Mouse (Mus musculus) limb, embryonic 11.5 days (tissue): ENCODE results near the gene Col19a1. TPM values are rescaled to one million over a fixed set of nuclear protein-coding genes. Genes with fewer than 3 reads are reported as not detected.

Experiments
- ATAC-seq: fragments of 200-750 bp; cut with Nextera tagmentation; 2 replicates; pipeline ENCODE4 v1.8.0; 2017; ENCODE audit warnings: low read depth; ENCODE audit not compliant: insufficient number of reproducible peaks, low FRiP score, low TSS enrichment
- DNase-seq: peaks from one replicate; pipeline ENCODE4 v3.0.0-alpha.2; 2015; ENCODE audit warnings: low spot score
- H3K27ac ChIP-seq: fragments of 300-500 bp; sonication (generic); replicated peaks from 2 replicates; pipeline ENCODE4 v1.5.1; 2014; ENCODE audit warnings: low read depth, mild to moderate bottlenecking, low read length
- H3K27me3 ChIP-seq: fragments of 300-500 bp; sonication (generic); 2 replicates; pipeline ENCODE4 v1.6.1; 2014; ENCODE audit warnings: mild to moderate bottlenecking, low read length, mixed read lengths; ENCODE audit not compliant: control insufficient read depth, insufficient read depth
- H3K36me3 ChIP-seq: fragments of 300-500 bp; sonication (generic); 2 replicates; pipeline ENCODE4 v1.6.1; 2014; ENCODE audit warnings: mild to moderate bottlenecking, low read length, moderate library complexity, mixed read lengths; ENCODE audit not compliant: control insufficient read depth, insufficient read depth
- H3K4me1 ChIP-seq: fragments of 300-500 bp; sonication (generic); 2 replicates; pipeline ENCODE4 v1.6.1; 2014; ENCODE audit warnings: low read length, mixed read lengths; ENCODE audit not compliant: control insufficient read depth, insufficient read depth
- H3K4me2 ChIP-seq: fragments of 300-500 bp; sonication (generic); 2 replicates; pipeline ENCODE4 v1.6.1; 2014; ENCODE audit warnings: low read depth, mild to moderate bottlenecking, moderate library complexity; ENCODE audit not compliant: severe bottlenecking
- H3K4me3 ChIP-seq: fragments of 300-500 bp; sonication (generic); 2 replicates; pipeline ENCODE4 v1.5.1; 2014; ENCODE audit warnings: low read depth, low read length
- H3K9ac ChIP-seq: fragments of 300-500 bp; sonication (generic); 2 replicates; pipeline ENCODE4 v1.6.1; 2014; ENCODE audit warnings: mild to moderate bottlenecking, low read length
- H3K9me3 ChIP-seq: fragments of 300-500 bp; sonication (generic); 2 replicates; pipeline ENCODE4 v1.6.1; 2016; ENCODE audit warnings: low read length; ENCODE audit not compliant: control insufficient read depth
- WGBS: fragments of 180-500 bp; shearing (Covaris S2); extraction: QIAGEN DNeasy Blood & Tissue Kit; methylation state at CpG from one replicate; pipeline ENCODE4 v1.1.7; 2014; 5-methylcytosine and 5-hydroxymethylcytosine counted together
- polyA plus RNA-seq: library from polyadenylated mRNA; unstranded; fragments of >200 nt; fragmentation: Nextera tagmentation; extraction: Ambion mirVana; gene quantifications from 2 replicates; pipeline ENCODE4 v1.2.1, GENCODE M21; 2014

The Col19a1 gene
- polyA plus RNA-seq, 1 experiment from 2014 or later, result 0.87 TPM

DNA sequence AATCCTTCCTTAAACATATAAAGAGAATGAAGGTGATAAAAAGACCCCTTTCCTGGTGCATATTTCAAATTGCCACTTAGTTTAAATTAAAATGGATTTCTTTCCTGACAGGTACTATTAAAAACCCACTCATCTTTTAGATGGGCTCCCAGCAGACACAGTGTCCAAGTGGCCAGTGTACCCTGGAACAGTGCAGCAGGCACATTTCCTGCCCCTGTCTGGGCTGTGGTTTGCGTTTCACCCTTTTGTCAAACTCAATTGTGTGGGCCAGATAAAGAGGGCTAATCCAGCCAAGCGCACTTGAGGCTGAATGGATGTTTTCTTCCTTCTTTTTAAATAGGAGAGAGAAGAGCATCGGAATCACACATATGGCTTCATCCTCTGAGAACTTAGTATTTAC lies 320.2 kb downstream of the Col19a1 start:
- H3K27ac ChIP-seq, result no peak overlapping the region
- DNase-seq, result no peak
- no peak overlapping the region for H3K9ac ChIP-seq
- 65% methylated on average over 3 of the region's 3 CpGs for WGBS
- H3K9me3 ChIP-seq, result no peaks in the 10 kb centered on the region
- no peaks in the 10 kb centered on the region for H3K36me3 ChIP-seq
- ATAC-seq, result no peak
- H3K4me3 ChIP-seq, result no peak overlapping the region
- no peak overlapping the region for H3K4me2 ChIP-seq
- H3K27me3 ChIP-seq, result no peaks in the 10 kb centered on the region
- H3K4me1 ChIP-seq, result no peaks in the 10 kb centered on the region

DNA sequence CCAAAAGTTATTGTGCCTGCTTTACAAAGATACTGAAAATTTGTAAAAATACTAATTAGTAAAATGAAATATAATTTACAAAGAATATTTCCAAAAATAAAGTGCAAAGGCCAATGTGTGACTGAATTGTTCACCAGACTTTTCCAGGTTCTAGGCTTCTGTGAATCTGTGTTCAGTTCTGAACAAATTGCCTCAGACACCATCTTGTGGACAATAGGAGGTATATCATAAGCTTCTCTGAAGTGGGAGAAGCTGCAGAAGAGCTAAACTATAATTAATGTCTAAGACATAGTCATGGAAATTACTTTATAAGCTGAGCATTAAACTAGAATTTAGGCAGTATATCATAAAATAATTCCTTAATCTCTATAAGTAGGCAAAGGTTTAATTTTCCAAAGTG lies 326.1 kb downstream of the Col19a1 start:
- H3K36me3 ChIP-seq, result no peaks in the 10 kb centered on the region
- no peaks in the 10 kb centered on the region for H3K9me3 ChIP-seq
- H3K27me3 ChIP-seq, result no peaks in the 10 kb centered on the region
- ATAC-seq (no peak), DNase-seq (no peak)
- peaks cover 4% of the 10 kb centered on the region; the same call in 1 of the 2 replicates for H3K4me1 ChIP-seq
- no peak overlapping the region for H3K9ac ChIP-seq
- no peak overlapping the region for H3K4me3 ChIP-seq
- no peak overlapping the region for H3K4me2 ChIP-seq
- no peak overlapping the region for H3K27ac ChIP-seq

DNA sequence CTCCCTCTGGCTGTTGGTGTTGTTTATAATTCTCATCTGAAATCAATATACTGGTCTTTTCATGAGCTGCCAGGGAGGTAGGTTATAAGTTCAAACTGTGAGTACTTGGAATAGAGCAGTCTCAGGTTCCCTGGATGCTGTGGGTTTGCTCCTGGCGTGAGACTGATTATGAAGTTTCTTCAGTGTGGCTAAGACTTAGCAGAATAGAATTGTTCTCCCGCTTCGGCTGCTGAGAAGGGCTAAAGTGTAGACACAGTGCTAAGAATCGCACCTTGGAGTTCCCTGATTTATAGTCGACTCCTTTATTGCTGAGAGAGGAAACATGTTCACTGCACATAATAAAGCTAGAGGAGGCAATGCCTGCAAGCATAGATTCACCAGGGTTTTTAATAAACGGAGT lies 327.9 kb downstream of the Col19a1 start:
- ATAC-seq (no peak), DNase-seq (no peak)
- Histone ChIP-seq H3K4me3 (no peak overlapping the region), H3K4me2 (no peak overlapping the region), H3K27ac (no peak overlapping the region), H3K4me1 (peaks cover 4% of the 10 kb centered on the region; the same call in 1 of the 2 replicates), H3K27me3 (no peaks in the 10 kb centered on the region), H3K9me3 (no peaks in the 10 kb centered on the region), H3K36me3 (no peaks in the 10 kb centered on the region), H3K9ac (no peak overlapping the region)
- 25% methylated on average over 6 of the region's 6 CpGs for WGBS

DNA sequence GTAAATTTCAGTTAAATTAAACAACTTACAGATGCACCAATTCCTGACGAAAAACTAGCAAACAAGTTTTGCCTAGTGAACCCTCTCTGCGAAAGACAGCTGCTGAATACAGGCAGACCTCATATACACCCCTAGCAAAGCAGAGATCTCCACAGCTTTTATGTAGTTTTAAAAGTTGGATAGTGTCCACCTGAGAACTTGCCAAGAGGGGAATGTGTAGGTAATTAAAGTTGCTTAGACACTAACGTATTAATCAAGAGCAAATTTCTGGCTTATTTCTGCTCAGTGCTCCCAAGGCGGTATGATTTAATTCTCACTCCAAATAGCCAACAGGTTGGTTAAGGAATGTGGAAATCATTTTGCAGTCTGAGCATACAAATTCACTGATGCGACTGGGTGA lies 329.3 kb downstream of the Col19a1 start:
- no peak overlapping the region for H3K4me2 ChIP-seq
- H3K9ac ChIP-seq, result no peak overlapping the region
- DNase-seq (no peak), ATAC-seq (no peak)
- H3K27ac ChIP-seq, result no peak overlapping the region
- no peaks in the 10 kb centered on the region for H3K27me3 ChIP-seq
- no peak overlapping the region for H3K4me3 ChIP-seq
- 81% methylated on average over 5 of the region's 5 CpGs for WGBS
- no peaks in the 10 kb centered on the region for H3K9me3 ChIP-seq
- H3K36me3 ChIP-seq, result no peaks in the 10 kb centered on the region
- H3K4me1 ChIP-seq, result peaks cover 4% of the 10 kb centered on the region; the same call in 1 of the 2 replicates

DNA sequence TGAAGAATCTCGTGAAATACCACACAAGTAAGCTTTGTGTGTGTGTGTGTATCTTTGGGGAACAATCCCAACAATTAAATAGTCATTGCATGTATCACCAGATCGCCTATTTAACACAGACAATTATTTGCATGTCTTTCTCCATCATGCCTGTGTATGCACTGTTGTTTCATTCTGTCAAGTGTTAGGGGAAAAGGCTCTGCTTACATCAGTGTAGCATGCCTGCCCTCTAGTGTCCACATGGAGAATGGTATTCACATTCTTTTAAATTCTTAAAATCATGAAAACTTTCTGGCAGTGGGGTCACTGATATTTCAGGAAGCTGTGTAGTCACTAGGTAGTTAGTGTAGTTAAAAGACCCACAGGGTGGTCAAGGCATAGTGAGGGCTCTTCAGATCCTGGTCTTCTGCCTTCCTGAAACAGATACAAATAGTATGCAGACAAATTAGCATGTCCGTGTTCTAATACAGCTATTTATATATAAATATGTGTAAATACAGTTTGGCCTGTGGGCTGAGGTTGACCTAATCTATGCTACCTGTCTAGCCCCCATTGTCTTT lies 338.1 kb downstream of the Col19a1 start:
- H3K27me3 ChIP-seq, result no peaks in the 10 kb centered on the region
- 56% methylated on average over 3 of the region's 3 CpGs for WGBS
- no peak for ATAC-seq
- no peaks in the 10 kb centered on the region for H3K36me3 ChIP-seq
- no peaks in the 10 kb centered on the region for H3K4me1 ChIP-seq
- no peak overlapping the region for H3K4me2 ChIP-seq
- H3K4me3 ChIP-seq, result no peak overlapping the region
- H3K9me3 ChIP-seq, result no peaks in the 10 kb centered on the region
- DNase-seq, result peak; percentile 36
- H3K9ac ChIP-seq, result no peak overlapping the region
- H3K27ac ChIP-seq, result no peak overlapping the region

DNA sequence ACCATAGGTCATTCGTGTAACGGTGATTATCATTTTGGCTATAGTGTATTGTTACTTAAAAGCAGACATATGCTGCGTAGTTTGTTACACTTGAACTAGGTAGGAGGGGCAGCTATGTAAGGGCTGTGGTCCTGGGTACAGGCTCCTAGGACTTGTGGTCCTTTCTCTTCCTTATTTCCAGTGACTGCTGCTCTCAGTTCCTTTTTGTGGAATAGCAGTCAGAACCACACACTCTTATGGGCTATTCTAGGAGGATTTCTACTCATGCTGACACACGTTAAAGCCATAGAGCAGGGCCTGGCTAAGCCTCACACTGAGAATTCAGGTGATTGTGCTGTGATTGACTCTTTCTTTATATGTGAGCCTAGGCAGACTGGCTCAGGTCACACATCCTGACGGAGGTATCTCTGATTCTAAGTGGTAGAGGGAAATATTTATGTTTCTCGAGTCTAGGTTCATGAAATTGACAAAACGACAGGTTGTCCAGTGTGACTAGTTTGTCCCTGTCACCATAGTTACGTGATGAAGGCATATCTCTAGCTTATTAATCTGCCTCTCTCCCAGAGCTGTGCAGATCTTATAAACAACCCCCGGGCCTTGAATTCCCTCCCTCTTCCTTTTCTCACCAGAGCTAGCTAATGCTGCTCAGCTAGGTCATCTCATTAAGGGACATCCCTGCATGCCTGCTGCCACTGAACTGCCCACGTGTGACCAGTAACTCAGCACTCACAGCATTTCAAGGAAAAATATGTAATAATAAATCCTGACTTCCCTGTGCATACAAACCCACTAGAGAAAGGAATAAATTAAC lies 338.8 kb downstream of the Col19a1 start:
- Histone ChIP-seq H3K27ac (no peak overlapping the region), H3K27me3 (no peaks in the 10 kb centered on the region), H3K9me3 (no peaks in the 10 kb centered on the region), H3K4me2 (no peak overlapping the region), H3K4me3 (no peak overlapping the region), H3K4me1 (no peaks in the 10 kb centered on the region), H3K9ac (no peak overlapping the region), H3K36me3 (no peaks in the 10 kb centered on the region)
- no peak for DNase-seq
- 79% methylated on average over 10 of the region's 10 CpGs for WGBS
- no peak for ATAC-seq

DNA sequence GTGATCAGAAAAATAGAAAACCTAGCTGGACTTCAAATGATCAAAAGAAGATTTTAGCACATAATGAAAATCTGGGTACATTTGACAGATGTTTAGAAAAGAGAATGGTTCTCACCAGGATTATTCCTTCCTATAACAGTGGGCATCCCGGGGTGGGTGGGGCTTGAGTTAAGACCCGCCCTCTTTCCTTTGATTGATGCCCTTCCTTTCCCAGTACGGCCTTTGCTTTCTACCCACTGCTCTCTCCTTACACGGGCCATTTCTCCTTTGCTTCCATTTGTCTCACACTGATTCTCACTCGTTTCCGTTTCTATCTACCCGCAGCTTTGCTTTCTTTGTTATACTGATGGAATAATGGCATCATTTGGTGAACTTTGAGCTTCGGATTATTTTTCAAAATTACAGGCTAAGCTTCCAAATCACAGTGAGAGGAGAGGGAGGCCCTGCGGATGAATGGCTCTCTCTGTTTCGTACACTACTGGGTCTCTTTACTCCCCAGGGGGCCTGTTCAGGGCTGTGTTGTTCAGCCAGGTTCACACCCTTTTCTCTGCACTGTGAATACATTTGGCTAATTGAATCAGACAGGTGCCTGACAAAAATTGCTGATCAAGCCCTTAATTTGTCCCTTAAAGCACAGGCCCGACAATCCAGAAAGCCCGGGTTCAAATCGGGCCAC lies 341.4 kb downstream of the Col19a1 start:
- ATAC-seq (no peak), DNase-seq (no peak)
- 73% methylated on average over 13 of the region's 13 CpGs for WGBS

DNA sequence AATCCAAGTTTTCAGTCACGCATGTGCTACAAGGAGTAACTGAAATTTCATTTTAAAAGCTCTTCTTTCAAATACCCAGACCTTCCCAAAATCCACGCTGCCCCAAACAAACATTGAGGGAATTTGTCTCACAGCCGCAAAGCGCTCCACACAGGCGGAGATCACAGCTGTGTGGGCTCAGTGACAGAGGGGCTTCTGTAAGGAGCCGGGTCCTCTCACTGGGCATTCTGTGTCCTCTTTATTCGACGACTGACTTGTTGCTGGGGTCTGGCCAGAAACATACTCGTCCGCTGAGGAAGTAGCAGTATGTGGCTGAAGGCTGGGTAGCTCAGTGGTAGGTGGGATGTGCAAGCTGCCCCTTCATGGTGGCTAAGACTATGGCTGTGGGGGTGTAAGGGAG lies 342.3 kb downstream of the Col19a1 start:
- H3K27ac ChIP-seq, result no peak overlapping the region
- no peaks in the 10 kb centered on the region for H3K27me3 ChIP-seq
- no peak for DNase-seq
- no peak for ATAC-seq
- WGBS, result 87% methylated on average over 10 of the region's 10 CpGs
- no peak overlapping the region for H3K4me3 ChIP-seq
- H3K4me2 ChIP-seq, result no peak overlapping the region
- H3K9ac ChIP-seq, result no peak overlapping the region
- H3K9me3 ChIP-seq, result no peaks in the 10 kb centered on the region
- H3K36me3 ChIP-seq, result no peaks in the 10 kb centered on the region
- peaks cover 3% of the 10 kb centered on the region for H3K4me1 ChIP-seq

More for the DNA sequence above, 341.4 kb downstream of the Col19a1 start:
- no peak overlapping the region for H3K27ac ChIP-seq
- no peak overlapping the region for H3K9ac ChIP-seq
- H3K9me3 ChIP-seq, result no peaks in the 10 kb centered on the region
- no peaks in the 10 kb centered on the region for H3K27me3 ChIP-seq
- H3K4me3 ChIP-seq, result no peak overlapping the region
- no peak overlapping the region for H3K4me2 ChIP-seq
- peaks cover 3% of the 10 kb centered on the region for H3K4me1 ChIP-seq
- H3K36me3 ChIP-seq, result no peaks in the 10 kb centered on the region
